Mouse (Mus musculus): ENCODE results near the gene Lin7a. TPM values are rescaled to one million over a fixed set of nuclear protein-coding genes. Genes with fewer than 3 reads are reported as not detected.

Gene Lin7a
- total and polyA plus RNA-seq, 3 experiments: not detected

DNA sequence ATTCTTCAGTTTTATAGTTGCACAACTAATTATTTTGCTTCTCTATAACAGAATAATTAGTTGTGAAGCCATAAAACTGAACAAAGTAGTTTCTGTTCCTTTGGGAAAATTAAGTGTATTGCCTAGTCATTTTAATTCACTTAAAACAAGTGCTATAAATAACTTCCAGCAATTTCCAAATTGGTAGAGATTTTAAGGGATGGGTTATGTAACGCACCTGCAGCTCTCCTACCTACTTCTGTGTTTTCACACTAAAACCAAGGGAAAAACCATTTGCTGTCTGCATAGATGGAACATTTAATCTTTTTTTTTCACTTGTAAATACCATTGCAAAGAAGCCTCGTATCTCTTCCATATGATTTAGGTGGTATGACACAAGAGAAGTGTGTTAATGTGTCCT, 90.5 kb downstream of the Lin7a start:
- no peak overlapping the region for H3K4me3 ChIP-seq (replicated peaks in 1 of 3; ENCODE audit: low read depth in 2 of 3, low read length in 2 of 3, poor library complexity in 1 of 3)
- no peaks in the 10 kb centered on the region for H3K27me3 ChIP-seq (replicated peaks)
- dilution Hi-C loops (cut with MboI; ENCODE audit: extremely low pct_ligation_motif_present, extremely low pct_unique_long_range_greater_than_20kb, low sequenced_read_pairs): no loop called here
- no peak overlapping the region for H3K27ac ChIP-seq (ENCODE audit: insufficient read depth, low read depth)
- TF ChIP-seq UBTF (IDR thresholded peaks at IDR 0.05; ENCODE audit: low read depth, low read length) (no peak), KAT2A (IDR thresholded peaks at IDR 0.05; ENCODE audit: insufficient replicate concordance, low read length) (no peak), USF2 (conservative IDR thresholded peaks at IDR 0.05; ENCODE audit: low read depth, low read length) (no peak), IRF4 (IDR thresholded peaks at IDR 0.05; ENCODE audit: low read depth, low read length) (no peak), JUND (conservative IDR thresholded peaks at IDR 0.05; ENCODE audit: low read depth, low read length) (no peak), MAZ (IDR thresholded peaks at IDR 0.05; ENCODE audit: low read depth, low read length) (no peak), TCF12 (IDR thresholded peaks at IDR 0.05; ENCODE audit: low read depth, low read length) (no peak), E2F4 (IDR thresholded peaks at IDR 0.05; ENCODE audit: insufficient replicate concordance, low read depth, low read length) (no peak), TBP (conservative IDR thresholded peaks at IDR 0.05; ENCODE audit: low read depth, low read length) (no peak), GABPA (IDR thresholded peaks at IDR 0.05; ENCODE audit: insufficient replicate concordance, low read depth, low read length) (no peak), ELF1 (IDR thresholded peaks at IDR 0.05; ENCODE audit: low read depth, low read length) (no peak), POLR2A (IDR thresholded peaks at IDR 0.05; ENCODE audit: low read depth, low read length) (no peak), MEF2A (IDR thresholded peaks at IDR 0.05; ENCODE audit: borderline replicate concordance, low read depth, low read length) (no peak), ZKSCAN1 (IDR thresholded peaks at IDR 0.05; ENCODE audit: borderline replicate concordance, low read depth, low read length) (no peak), NELFE (IDR thresholded peaks at IDR 0.05; ENCODE audit: low read depth, low read length) (no peak)
- H3K9ac ChIP-seq (ENCODE audit: insufficient read depth, low read depth): no peak overlapping the region
- H3K36me3 ChIP-seq (replicated peaks in 1 of 2; ENCODE audit: control insufficient read depth in 1 of 2, insufficient read depth in 1 of 2, low read length in 1 of 2): no peaks in the 10 kb centered on the region
- peaks cover 34% of the 10 kb centered on the region for H3K9me3 ChIP-seq (replicated peaks; ENCODE audit: low read length)
- no peaks in the 10 kb centered on the region for H3K4me1 ChIP-seq (ENCODE audit: control insufficient read depth in 1 of 2, insufficient read depth in 2 of 2)
- DNase-seq (ENCODE audit: extremely low read depth): no peak
- no peaks in the 10 kb centered on the region for H3K79me2 ChIP-seq (replicated peaks; ENCODE audit: control insufficient read depth, extremely low read depth, insufficient read depth, poor library complexity, severe bottlenecking)
- in situ Hi-C loops (cut with MboI; ENCODE audit: low pct_ligation_motif_present, low pct_unique_long_range_greater_than_20kb, low sequenced_read_pairs): no loop called here
- H3K4me2 ChIP-seq (ENCODE audit: insufficient read depth, low read depth, poor library complexity, severe bottlenecking): no peak overlapping the region

- no peak for TF ChIP-seq TCF12 (IDR thresholded peaks at IDR 0.05; ENCODE audit: low read depth, low read length)
- TF ChIP-seq CHD2 (IDR thresholded peaks at IDR 0.05; ENCODE audit: low read length): no peak
- TF ChIP-seq ZKSCAN1 (IDR thresholded peaks at IDR 0.05; ENCODE audit: borderline replicate concordance, low read depth, low read length): no peak
- no peak for TF ChIP-seq BHLHE40 (IDR thresholded peaks at IDR 0.05; ENCODE audit: low read depth, low read length)
- no peak for TF ChIP-seq CHD1 (IDR thresholded peaks at IDR 0.05; ENCODE audit: low read depth, low read length)
- TF ChIP-seq MAFK (IDR thresholded peaks at IDR 0.05; ENCODE audit: insufficient replicate concordance, low read length): no peak
- TF ChIP-seq IRF4 (IDR thresholded peaks at IDR 0.05; ENCODE audit: low read depth, low read length): no peak
- no peak for TF ChIP-seq MAZ (IDR thresholded peaks at IDR 0.05; ENCODE audit: low read depth, low read length)
- TF ChIP-seq ZNF384 (IDR thresholded peaks at IDR 0.05; ENCODE audit: low read depth, low read length): no peak
- no peak for TF ChIP-seq MAX (IDR thresholded peaks at IDR 0.05; ENCODE audit: low read length)
- no peak for TF ChIP-seq NELFE (IDR thresholded peaks at IDR 0.05; ENCODE audit: low read depth, low read length)
- no peak for TF ChIP-seq MEF2A (IDR thresholded peaks at IDR 0.05; ENCODE audit: borderline replicate concordance, low read depth, low read length)
- TF ChIP-seq ETS1 (conservative IDR thresholded peaks at IDR 0.05; ENCODE audit: low read depth, low read length): no peak
- TF ChIP-seq RAD21 (IDR thresholded peaks at IDR 0.05; ENCODE audit: low read depth, low read length): no peak
- no peak for TF ChIP-seq EP300 (IDR thresholded peaks at IDR 0.05; ENCODE audit: low read length)
- TF ChIP-seq ELF1 (IDR thresholded peaks at IDR 0.05; ENCODE audit: low read depth, low read length): no peak
- TF ChIP-seq ZMIZ1 (IDR thresholded peaks at IDR 0.05; ENCODE audit: low read depth, low read length): no peak
- H3K27me3 ChIP-seq (replicated peaks): no peaks in the 10 kb centered on the region
- no peak overlapping the region for H3K4me3 ChIP-seq (replicated peaks in 1 of 3; ENCODE audit: low read depth in 2 of 3, low read length in 2 of 3, poor library complexity in 1 of 3)
- peaks cover 29% of the 10 kb centered on the region for H3K9me3 ChIP-seq (replicated peaks; ENCODE audit: low read length)
- DNase-seq (ENCODE audit: extremely low read depth): no peak
- dilution Hi-C loops (cut with MboI; ENCODE audit: extremely low pct_ligation_motif_present, extremely low pct_unique_long_range_greater_than_20kb, low sequenced_read_pairs) (no loop called here), in situ Hi-C loops (cut with MboI; ENCODE audit: low pct_ligation_motif_present, low pct_unique_long_range_greater_than_20kb, low sequenced_read_pairs) (no loop called here)
- H3K27ac ChIP-seq (ENCODE audit: insufficient read depth, low read depth): no peak overlapping the region
- no peaks in the 10 kb centered on the region for H3K4me1 ChIP-seq (ENCODE audit: control insufficient read depth in 1 of 2, insufficient read depth in 2 of 2)
- H3K79me2 ChIP-seq (replicated peaks; ENCODE audit: control insufficient read depth, extremely low read depth, insufficient read depth, poor library complexity, severe bottlenecking): no peaks in the 10 kb centered on the region
- no peaks in the 10 kb centered on the region for H3K36me3 ChIP-seq (replicated peaks in 1 of 2; ENCODE audit: control insufficient read depth in 1 of 2, insufficient read depth in 1 of 2, low read length in 1 of 2)
- no peak overlapping the region for H3K9ac ChIP-seq (ENCODE audit: insufficient read depth, low read depth)
- no peak overlapping the region for H3K4me2 ChIP-seq (ENCODE audit: insufficient read depth, low read depth, poor library complexity, severe bottlenecking)
These were observed 91.7 kb downstream of the Lin7a start for GRCm38 (mm10) chr10:107363049-107363816.
